Mouse (Mus musculus): ENCODE results near the gene Gm11568.
"Not testable (repeated sequence)": the region's sequence is repeated elsewhere in the genome, so short reads cannot be mapped to it uniquely, and the experiment has no call there.

Gm11568 gene

DNA sequence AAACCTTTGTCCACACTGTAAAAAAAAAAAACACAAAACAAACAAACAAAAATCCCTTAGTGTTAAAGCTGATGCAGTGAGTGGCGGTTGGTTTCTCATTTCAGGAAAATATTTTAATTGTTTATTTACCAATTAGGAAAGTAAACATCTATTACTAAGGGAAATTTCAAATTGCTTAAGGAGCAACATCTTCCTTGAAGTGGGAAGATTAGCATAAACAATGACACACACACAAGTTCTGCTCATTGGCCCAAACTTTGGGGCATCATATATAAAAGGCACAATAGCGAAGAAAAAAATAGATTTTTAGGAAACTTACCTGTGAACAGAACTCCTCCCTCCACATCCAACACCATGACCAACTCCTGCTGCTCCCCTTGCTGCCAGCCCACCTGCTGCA is at the start of gene Gm11568:
Gm11568 (plus strand) TSS at position 301 of the 400 bp plus-strand sequence.
- DNase-seq (ENCODE audit: low spot score in 2 of 2): no peak

GRCm38 (mm10) chr11:99809792-99810191 is 47.9 kb upstream of the Gm11568 start, which contains the start of gene Krtap4-13:
Gene Krtap4-13 (minus strand): TSS chr11:99809892.
- not testable (repeated sequence) for DNase-seq (ENCODE audit: low spot score in 2 of 2)

DNA sequence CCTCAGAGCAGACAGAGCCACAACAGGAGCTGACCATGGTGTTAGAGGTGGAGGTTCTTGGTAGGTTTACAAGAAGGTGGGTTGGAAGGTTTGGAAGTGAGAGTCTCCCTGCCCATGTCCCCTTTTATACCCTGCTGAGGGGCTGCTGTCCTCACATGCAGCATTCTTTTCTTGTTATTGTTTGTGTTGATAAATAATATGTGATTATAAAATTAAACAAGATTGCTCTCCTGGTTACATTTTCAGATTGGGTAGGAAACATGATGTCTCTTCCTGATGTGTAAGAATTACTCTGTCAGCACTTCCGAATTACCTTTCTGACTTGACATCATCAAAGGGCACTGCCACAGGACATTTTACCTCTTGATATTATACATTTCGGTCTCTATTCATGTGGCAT is 42.2 kb upstream of the Gm11568 start, which contains the start of gene Gm11564:
Gm11564 (minus strand) TSS at position 101 of the 400 bp plus-strand sequence.
- DNase-seq (ENCODE audit: low spot score in 2 of 2): not testable (repeated sequence)

GRCm38 (mm10) chr11:99837966-99838365 is 19.8 kb upstream of the Gm11568 start, which contains the start of gene 2300003K06Rik:
Gene 2300003K06Rik (minus strand): TSS chr11:99838066.
- no peak for DNase-seq (ENCODE audit: low spot score in 2 of 2)

DNA sequence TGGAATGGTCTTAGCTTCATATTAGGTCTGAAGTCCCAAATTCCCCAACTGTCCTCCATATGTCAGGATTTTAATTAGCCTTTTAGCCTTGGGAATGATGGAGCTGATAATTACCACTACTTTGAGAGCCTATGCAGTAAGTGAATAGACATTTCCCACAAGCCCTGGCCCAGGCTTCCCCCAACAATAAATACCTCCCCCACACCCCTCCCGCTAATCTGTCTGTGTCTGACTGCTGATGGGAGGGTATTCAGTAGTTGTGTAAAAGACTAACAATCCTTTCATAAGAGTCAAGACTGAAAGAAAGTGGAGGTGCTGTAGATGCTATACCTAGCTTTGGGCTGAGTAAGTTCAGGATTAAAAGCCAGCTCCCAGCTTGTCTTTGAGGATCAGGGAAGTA is 15.5 kb upstream of the Gm11568 start:
- DNase-seq (ENCODE audit: low spot score in 2 of 2): no peak

DNA sequence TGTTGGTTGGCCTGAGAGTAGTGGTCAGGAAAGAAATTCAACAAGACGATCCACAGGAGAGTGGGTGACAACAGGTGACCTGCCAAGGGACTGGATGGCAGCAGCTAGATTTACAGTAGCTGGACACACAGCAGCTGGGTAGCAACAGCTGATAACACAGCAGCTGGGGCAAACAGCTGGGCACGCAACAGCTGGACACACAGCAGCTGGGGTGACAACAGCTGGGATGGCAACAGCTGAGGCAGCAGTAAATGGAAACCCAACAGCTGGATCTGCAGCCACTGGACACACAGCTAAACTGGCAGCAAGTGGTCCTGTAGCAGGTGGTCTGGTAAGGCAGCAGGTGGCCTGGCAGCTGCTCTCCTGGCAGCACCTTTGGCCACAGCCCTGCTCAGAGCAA is 11.0 kb upstream of the Gm11568 start:
- no peak for DNase-seq (ENCODE audit: low spot score in 2 of 2)

DNA sequence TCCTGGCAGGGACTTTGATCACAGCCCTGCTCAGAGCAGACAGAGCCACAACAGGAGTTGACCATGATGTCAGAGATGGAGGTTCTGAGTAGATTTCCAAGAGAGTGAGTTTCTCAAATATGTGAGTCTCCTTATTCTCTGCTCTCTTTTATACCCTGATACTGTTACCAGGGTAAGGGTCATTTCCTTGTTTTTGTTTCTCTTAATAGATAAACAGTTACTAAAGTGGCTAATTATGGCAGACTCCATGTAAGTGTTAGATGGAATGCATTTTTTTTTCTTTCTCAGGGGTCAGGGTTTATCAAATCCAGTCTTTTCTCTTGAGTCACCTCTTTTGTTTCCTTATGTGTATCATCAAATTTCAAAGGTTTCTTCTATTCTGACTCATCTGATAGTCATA is 6.2 kb upstream of the Gm11568 start, which contains the start of gene Krtap4-16:
Krtap4-16 (minus strand) TSS at position 101 of the 400 bp plus-strand sequence.
- no peak for DNase-seq (ENCODE audit: low spot score in 2 of 2)

DNA sequence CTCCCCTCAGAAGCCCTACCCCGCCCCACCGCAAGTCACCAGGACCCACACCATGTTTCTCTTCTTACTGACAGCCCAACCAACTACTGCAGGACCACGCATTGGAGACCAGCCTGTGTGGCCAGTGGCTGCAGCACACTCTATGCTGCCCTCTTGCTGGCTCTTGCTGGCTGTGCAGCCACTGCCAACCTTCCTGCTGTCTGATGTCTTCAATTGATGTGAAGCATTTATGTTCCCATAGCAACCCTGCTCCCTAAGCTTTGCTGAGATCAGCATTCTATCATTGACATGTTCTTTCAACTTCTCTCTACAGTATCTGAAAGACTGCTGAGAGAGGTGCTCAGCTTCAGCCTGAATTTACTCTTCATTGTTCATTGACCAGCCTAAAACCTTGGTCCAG is 3.6 kb upstream of the Gm11568 start:
- no peak for DNase-seq (ENCODE audit: low spot score in 2 of 2)

- no peak for DNase-seq (ENCODE audit: low spot score in 2 of 2)
Observed at GRCm38 (mm10) chr11:99858761-99859160, 1.0 kb downstream of the Gm11568 start.

- not testable (repeated sequence) for DNase-seq (ENCODE audit: low spot score in 2 of 2)
Observed at GRCm38 (mm10) chr11:99864176-99864575, 6.5 kb downstream of the Gm11568 start, which contains the start of gene Gm11559. Gene Gm11559 (plus strand): TSS chr11:99864476.

DNA sequence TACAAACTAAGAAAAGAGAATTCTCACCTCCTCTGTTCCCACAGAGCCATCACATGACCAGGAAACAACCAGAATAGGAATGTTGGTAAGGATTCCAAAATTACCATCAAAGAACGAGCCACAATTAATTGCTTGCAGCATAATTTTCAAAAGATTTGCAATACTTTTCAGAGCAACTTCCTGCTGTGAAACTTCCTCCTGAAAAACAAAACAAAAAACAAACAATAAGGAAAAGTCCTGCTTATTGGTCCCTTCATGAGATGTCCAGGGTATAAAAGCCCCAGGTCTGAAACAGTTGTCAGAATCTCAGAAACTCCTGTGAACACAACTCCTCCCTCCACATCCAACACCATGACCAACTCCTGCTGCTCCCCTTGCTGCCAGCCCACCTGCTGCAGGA is 15.4 kb downstream of the Gm11568 start, which contains the start of gene Krtap9-1:
Krtap9-1 (plus strand) TSS at position 301 of the 400 bp plus-strand sequence.
- not testable (repeated sequence) for DNase-seq (ENCODE audit: low spot score in 2 of 2)

DNA sequence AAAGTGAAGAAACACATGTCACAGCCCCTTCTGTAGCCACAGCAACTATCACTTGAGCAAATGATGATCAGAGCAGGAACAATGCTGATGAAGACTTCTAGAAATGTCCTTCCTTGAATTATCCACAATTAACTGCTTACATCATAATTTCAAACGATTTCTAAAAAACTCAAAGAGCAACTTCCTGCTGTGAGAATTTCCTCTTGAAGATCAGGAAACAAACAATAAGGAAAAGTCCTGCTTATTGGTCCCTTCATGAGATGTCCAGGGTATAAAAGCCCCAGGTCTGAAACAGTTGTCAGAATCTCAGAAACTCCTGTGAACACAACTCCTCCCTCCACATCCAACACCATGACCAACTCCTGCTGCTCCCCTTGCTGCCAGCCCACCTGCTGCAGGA is 21.2 kb downstream of the Gm11568 start, which contains the start of gene Gm11567:
Gm11567 (plus strand) TSS at position 301 of the 400 bp plus-strand sequence.
- DNase-seq (ENCODE audit: low spot score in 2 of 2): not testable (repeated sequence)

- no peak for DNase-seq (ENCODE audit: low spot score in 2 of 2)
Observed at GRCm38 (mm10) chr11:99907620-99908019, 49.9 kb downstream of the Gm11568 start, which contains the start of gene Krtap31-1. Gene Krtap31-1 (plus strand): TSS chr11:99907920.
